10 mouse cellular contexts compared by ENCODE assay signal in the genomic region with DNA sequence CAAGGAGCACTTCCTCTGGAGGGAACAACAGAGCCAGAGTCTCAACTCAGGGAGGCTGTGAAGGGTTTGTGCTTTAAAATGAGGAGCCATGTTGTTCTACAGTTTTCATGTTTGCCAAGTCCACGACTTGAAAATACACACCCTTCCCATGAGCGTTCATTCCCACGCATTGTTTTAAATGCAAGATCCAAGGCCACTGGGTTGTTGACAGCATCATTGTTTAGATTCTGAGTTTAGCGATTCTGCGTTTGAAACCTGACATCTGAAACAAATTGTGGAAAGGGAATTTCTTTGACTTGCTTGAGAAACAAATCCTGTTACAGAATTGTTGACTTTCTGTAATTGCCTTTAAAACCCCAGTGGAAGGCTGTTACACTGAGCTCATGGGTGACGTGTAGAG.
DNase-seq lines count a peak whose midpoint lies in the region; ATAC-seq lines count a peak whose summit lies in the region.
"Had no signal": no experiment of that assay in that cellular context is flagged by ENCODE, and none has a peak within 500 bp of the region (broad histone marks: within the 10 kb centered on the region; RNA-seq: fewer than 3 reads in every experiment).

No protein-coding gene starts in this region.

- intact Hi-C loops in left cerebral cortex, postnatal 14 days (cut with DNase I) = no loop called here
- intact Hi-C loops in left cerebral cortex, postnatal 4 days (cut with DNase I) = no loop called here

- no peaks in the 10 kb centered on the region for H3K9me3 ChIP-seq in heart, embryonic 12.5 days (replicated peaks)
- H3K9me3 ChIP-seq in embryonic facial prominence, embryonic 12.5 days = no peaks in the 10 kb centered on the region
- H3K9me3 ChIP-seq in hindbrain, embryonic 14.5 days (ENCODE audit: control insufficient read depth, low read length) = no peaks in the 10 kb centered on the region
- H3K9me3 ChIP-seq in midbrain, embryonic 14.5 days (ENCODE audit: control insufficient read depth, low read length) = no peaks in the 10 kb centered on the region

- H3K4me3 ChIP-seq in heart, embryonic 12.5 days = no peak overlapping the region
- no peak overlapping the region for H3K4me3 ChIP-seq in embryonic facial prominence, embryonic 12.5 days
- H3K4me3 ChIP-seq in hindbrain, embryonic 14.5 days (replicated peaks; ENCODE audit: low read length) = no peak overlapping the region
- H3K4me3 ChIP-seq in midbrain, embryonic 14.5 days (replicated peaks; ENCODE audit: low read depth, low read length) = no peak overlapping the region

- peak overlapping the region; percentile 88 for H3K27ac ChIP-seq in heart, embryonic 12.5 days (ENCODE audit: poor library complexity, severe bottlenecking)
- peak overlapping the region; percentile 91 for H3K27ac ChIP-seq in embryonic facial prominence, embryonic 12.5 days
- peak overlapping the region; percentile 81 for H3K27ac ChIP-seq in hindbrain, embryonic 14.5 days
- H3K27ac ChIP-seq in midbrain, embryonic 14.5 days (replicated peaks; ENCODE audit: low read depth, low read length) = peak overlapping the region; percentile 93

- peaks cover 21% of the 10 kb centered on the region for H3K4me1 ChIP-seq in heart, embryonic 12.5 days (replicated peaks)
- H3K4me1 ChIP-seq in embryonic facial prominence, embryonic 12.5 days = peaks cover 23% of the 10 kb centered on the region
- peaks cover 14% of the 10 kb centered on the region for H3K4me1 ChIP-seq in hindbrain, embryonic 14.5 days (replicated peaks; ENCODE audit: control insufficient read depth, insufficient read depth, low read length)
- H3K4me1 ChIP-seq in midbrain, embryonic 14.5 days (ENCODE audit: control insufficient read depth, insufficient read depth, low read length) = peaks cover 26% of the 10 kb centered on the region

- DNase-seq in heart, adult 9 months (ENCODE audit: low spot score in 2 of 2) = no peak
- DNase-seq in hindbrain, embryonic 14.5 days (ENCODE audit: low spot score) = no peak
- peak; percentile 37 for DNase-seq in midbrain, embryonic 14.5 days
- DNase-seq in left cerebral cortex, postnatal 14 days (ENCODE audit: low spot score in 2 of 2) = no peak
- no peak for DNase-seq in left cerebral cortex, postnatal 4 days
- DNase-seq: B cell, adult 2 months had no signal

- H3K36me3 ChIP-seq in heart, embryonic 12.5 days = no peaks in the 10 kb centered on the region
- no peaks in the 10 kb centered on the region for H3K36me3 ChIP-seq in embryonic facial prominence, embryonic 12.5 days
- no peaks in the 10 kb centered on the region for H3K36me3 ChIP-seq in hindbrain, embryonic 14.5 days (replicated peaks; ENCODE audit: control insufficient read depth, insufficient read depth)
- H3K36me3 ChIP-seq in midbrain, embryonic 14.5 days (ENCODE audit: control insufficient read depth, insufficient read depth, low read length) = no peaks in the 10 kb centered on the region

- H3K4me2 ChIP-seq in heart, embryonic 12.5 days = peak overlapping the region; percentile 41
- H3K4me2 ChIP-seq in embryonic facial prominence, embryonic 12.5 days (replicated peaks) = peak overlapping the region; percentile 32; the same call in 1 of the 2 replicates
- H3K4me2 ChIP-seq in hindbrain, embryonic 14.5 days (replicated peaks) = peak overlapping the region; percentile 23
- H3K4me2 ChIP-seq in midbrain, embryonic 14.5 days (ENCODE audit: low read length) = peak overlapping the region; percentile 33

- H3K27me3 ChIP-seq in heart, embryonic 12.5 days (replicated peaks) = no peaks in the 10 kb centered on the region
- no peaks in the 10 kb centered on the region for H3K27me3 ChIP-seq in embryonic facial prominence, embryonic 12.5 days
- no peaks in the 10 kb centered on the region for H3K27me3 ChIP-seq in hindbrain, embryonic 14.5 days (ENCODE audit: control insufficient read depth, insufficient read depth, low read length)
- no peaks in the 10 kb centered on the region for H3K27me3 ChIP-seq in midbrain, embryonic 14.5 days (ENCODE audit: control insufficient read depth, insufficient read depth, low read length)
- H3K27me3 ChIP-seq: Patski had no signal

- WGBS in heart, embryonic 12.5 days = 67% methylated on average over 6 of the region's 6 CpGs
- WGBS in embryonic facial prominence, embryonic 12.5 days = 45% methylated on average over 6 of the region's 6 CpGs
- WGBS in hindbrain, embryonic 14.5 days = 32% methylated on average over 6 of the region's 6 CpGs
- 37% methylated on average over 6 of the region's 6 CpGs for WGBS in midbrain, embryonic 14.5 days

- no peak for ATAC-seq in heart, embryonic 12.5 days (ENCODE audit: insufficient number of reproducible peaks, low FRiP score)
- no peak for ATAC-seq in embryonic facial prominence, embryonic 12.5 days (ENCODE audit: insufficient number of reproducible peaks, insufficient read depth, low FRiP score, low TSS enrichment)
- ATAC-seq in hindbrain, embryonic 14.5 days (ENCODE audit: low FRiP score) = no peak
- no peak for ATAC-seq in midbrain, embryonic 14.5 days (ENCODE audit: low FRiP score, low TSS enrichment)
- ATAC-seq in inflammation-experienced regulatory T-cells, adult 6 months = no peak
- ATAC-seq: Patski had no signal

- H3K9ac ChIP-seq in heart, embryonic 12.5 days = no peak overlapping the region
- no peak overlapping the region for H3K9ac ChIP-seq in embryonic facial prominence, embryonic 12.5 days
- H3K9ac ChIP-seq in hindbrain, embryonic 14.5 days = no peak overlapping the region
- H3K9ac ChIP-seq in midbrain, embryonic 14.5 days (replicated peaks; ENCODE audit: low read length) = peak overlapping the region; percentile 34; the same call in 1 of the 2 replicates
